Mouse (Mus musculus) spleen, postnatal 4 days (tissue): ENCODE measurements at regions not wholly inside any gene's neighbourhood (a gene's known extent, or its start where the extent isn't known, plus 50 kb on each side); places are given as distances from the start of the nearest gene placed in this dataset.
A peak's percentile ranks its signal among the peaks of the same experiment; 100 is the strongest.

ENCODE experiments used
- DNase-seq, 2 experiments: peaks; one replicate each; pipeline ENCODE4 v3.0.0; 2022; ENCODE audit warnings: low spot score in 2 of 2

- DNase-seq: peak; percentile 79 to 91
These were observed 53.3 kb upstream of the Usp3 start for GRCm38 (mm10) chr9:66646226-66646625.

DNA sequence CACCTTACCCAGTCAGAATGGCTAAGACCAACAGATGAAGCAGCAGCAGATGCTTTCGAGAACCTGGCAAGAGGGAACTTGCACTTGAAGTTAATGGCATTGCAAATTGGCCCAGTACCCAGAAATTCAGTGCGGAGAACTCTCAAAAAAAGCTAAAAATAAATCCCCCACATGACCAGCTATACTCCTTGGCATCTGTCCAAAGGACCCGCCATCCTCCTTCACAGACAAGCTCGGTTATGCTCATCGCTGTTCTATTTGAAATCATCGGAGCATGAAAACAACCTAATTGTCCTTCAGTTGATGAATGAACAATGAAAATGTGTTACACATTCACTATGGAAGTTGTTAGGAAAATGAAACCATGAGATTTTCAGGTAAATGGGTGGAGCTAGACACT is 58.4 kb upstream of the Usp3 start:
- no peak for DNase-seq

GRCm38 (mm10) chr9:66657116-66657758 is 56.2 kb upstream of the Car12 start:
- no peak for DNase-seq

GRCm38 (mm10) chr9:66658707-66659242 is 54.7 kb upstream of the Car12 start:
- DNase-seq: no peak

DNA sequence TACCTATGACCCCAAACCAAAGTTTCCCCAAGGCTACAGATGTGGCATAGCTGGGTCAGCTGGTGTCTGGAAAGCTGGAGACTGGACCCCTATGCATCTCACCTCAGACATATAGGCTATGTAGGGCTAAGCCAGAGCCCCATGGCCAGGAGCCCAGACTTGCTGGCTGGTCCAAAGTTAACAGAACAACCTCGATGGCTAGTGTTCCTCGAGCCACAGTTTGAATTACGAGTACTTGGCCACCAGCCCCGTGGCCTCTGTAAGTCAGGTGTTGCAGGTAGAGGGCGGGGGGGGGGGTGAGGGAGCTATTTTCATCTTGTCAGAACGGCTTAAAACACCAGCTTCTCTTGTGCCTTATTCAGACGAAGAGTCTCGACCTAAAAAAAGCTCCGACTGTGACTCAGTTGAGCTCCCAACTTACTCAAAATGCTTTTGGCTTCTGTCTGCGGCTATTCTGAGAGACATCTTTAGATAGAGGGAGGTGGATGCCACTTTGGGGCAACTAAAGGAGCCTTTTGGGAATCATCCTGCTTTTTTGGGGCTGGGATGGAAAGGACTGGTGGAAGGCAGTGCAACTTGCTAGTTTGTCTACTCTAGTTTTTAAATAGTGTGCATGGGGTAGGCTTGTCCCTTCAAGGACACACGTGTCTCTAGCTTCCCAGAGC is 53.6 kb upstream of the Car12 start:
- no peak for DNase-seq

GRCm38 (mm10) chr9:66661596-66661995 is 51.9 kb upstream of the Car12 start:
- DNase-seq: no peak

GRCm38 (mm10) chr9:66662443-66662842 is 51.0 kb upstream of the Car12 start:
- DNase-seq: no peak
